In the genomic region with DNA sequence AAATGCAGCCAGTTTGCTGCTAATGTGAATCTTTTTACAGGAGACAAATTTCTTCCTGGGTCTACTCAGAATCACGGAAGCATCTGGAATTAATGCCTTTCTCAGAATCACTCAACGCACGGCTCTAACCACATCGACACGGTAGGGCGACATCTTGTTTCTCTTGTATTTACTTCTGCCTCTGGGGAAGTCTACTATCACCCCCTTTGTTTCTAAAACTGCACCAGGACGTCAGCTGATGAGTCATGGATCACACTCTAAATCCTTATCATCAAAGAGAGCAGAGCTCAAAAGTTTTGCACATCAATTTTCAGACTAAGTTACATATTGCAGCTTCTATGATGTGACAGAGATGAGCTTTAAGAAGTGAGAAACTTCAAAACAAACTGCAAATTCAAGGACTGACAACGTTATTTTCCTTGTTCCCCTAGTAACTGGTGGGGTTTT, we compare ENCODE assay signal across 13 mouse cellular contexts. TPM values are rescaled to one million over a fixed set of nuclear protein-coding genes. Genes with fewer than 3 reads are reported as not detected.
DNase-seq lines count a peak whose midpoint lies in the region; ATAC-seq and TF ChIP-seq lines count a peak whose summit lies in the region.
"Had no signal": no experiment of that assay in that cellular context is flagged by ENCODE, and none has a peak within 500 bp of the region (broad histone marks: within the 10 kb centered on the region; RNA-seq: fewer than 3 reads in every experiment).

No protein-coding gene starts in this region.

- no peak for ATAC-seq in embryonic facial prominence, embryonic 13.5 days (ENCODE audit: insufficient number of reproducible peaks, insufficient read depth, low FRiP score, low TSS enrichment, low read depth)
- no peak for ATAC-seq in lung, embryonic 15.5 days (ENCODE audit: borderline replicate concordance, extremely low read depth, low FRiP score, low TSS enrichment)
- no peak for ATAC-seq in hindbrain, postnatal 0 days

- no peaks in the 10 kb centered on the region for H3K27me3 ChIP-seq in embryonic facial prominence, embryonic 13.5 days
- H3K27me3 ChIP-seq in embryonic facial prominence, embryonic 10.5 days (replicated peaks; ENCODE audit: low read depth, poor library complexity, severe bottlenecking) = no peaks in the 10 kb centered on the region
- H3K27me3 ChIP-seq in lung, embryonic 15.5 days = no peaks in the 10 kb centered on the region
- no peaks in the 10 kb centered on the region for H3K27me3 ChIP-seq in hindbrain, postnatal 0 days (ENCODE audit: insufficient read depth, low read length)
- H3K27me3 ChIP-seq: kidney, embryonic 15.5 days; liver, embryonic 15.5 days had no signal

- H3K9ac ChIP-seq in embryonic facial prominence, embryonic 13.5 days = no peak overlapping the region
- H3K9ac ChIP-seq in lung, embryonic 15.5 days = no peak overlapping the region
- H3K9ac ChIP-seq in hindbrain, postnatal 0 days (replicated peaks; ENCODE audit: low read length) = no peak overlapping the region
- H3K9ac ChIP-seq: kidney, embryonic 15.5 days; liver, embryonic 15.5 days had no signal

- no peak overlapping the region for H3K4me3 ChIP-seq in embryonic facial prominence, embryonic 13.5 days
- no peak overlapping the region for H3K4me3 ChIP-seq in embryonic facial prominence, embryonic 10.5 days
- no peak overlapping the region for H3K4me3 ChIP-seq in lung, embryonic 15.5 days
- H3K4me3 ChIP-seq in hindbrain, postnatal 0 days (ENCODE audit: low read length) = no peak overlapping the region
- H3K4me3 ChIP-seq: hindbrain, embryonic 10.5 days; kidney, embryonic 15.5 days; liver, embryonic 15.5 days had no signal

- H3K4me1 ChIP-seq in embryonic facial prominence, embryonic 13.5 days = peaks cover 18% of the 10 kb centered on the region
- H3K4me1 ChIP-seq in embryonic facial prominence, embryonic 10.5 days = peaks cover 5% of the 10 kb centered on the region; the same call in 1 of the 2 replicates
- peaks cover 34% of the 10 kb centered on the region for H3K4me1 ChIP-seq in lung, embryonic 15.5 days
- no peaks in the 10 kb centered on the region for H3K4me1 ChIP-seq in hindbrain, postnatal 0 days (ENCODE audit: insufficient read depth, low read length)

- H3K4me2 ChIP-seq in embryonic facial prominence, embryonic 13.5 days = peak overlapping the region; percentile 23
- peak overlapping the region; percentile 27 for H3K4me2 ChIP-seq in lung, embryonic 15.5 days
- no peak overlapping the region for H3K4me2 ChIP-seq in hindbrain, postnatal 0 days (ENCODE audit: low read depth, low read length)
- H3K4me2 ChIP-seq: kidney, embryonic 15.5 days; liver, embryonic 15.5 days had no signal

- no peaks in the 10 kb centered on the region for H3K36me3 ChIP-seq in embryonic facial prominence, embryonic 13.5 days
- H3K36me3 ChIP-seq in embryonic facial prominence, embryonic 10.5 days (replicated peaks) = no peaks in the 10 kb centered on the region
- H3K36me3 ChIP-seq in lung, embryonic 15.5 days = no peaks in the 10 kb centered on the region
- no peaks in the 10 kb centered on the region for H3K36me3 ChIP-seq in hindbrain, postnatal 0 days (ENCODE audit: insufficient read depth, low read length)
- H3K36me3 ChIP-seq: hindbrain, embryonic 10.5 days; kidney, embryonic 15.5 days; liver, embryonic 15.5 days had no signal

- 33% methylated on average over 8 of the region's 8 CpGs for WGBS in embryonic facial prominence, embryonic 13.5 days
- 75% methylated on average over 8 of the region's 8 CpGs for WGBS in embryonic facial prominence, embryonic 10.5 days
- 34% methylated on average over 8 of the region's 8 CpGs for WGBS in lung, embryonic 15.5 days
- WGBS in hindbrain, postnatal 0 days = 77% methylated on average over 8 of the region's 8 CpGs

- no peak overlapping the region for H3K27ac ChIP-seq in embryonic facial prominence, embryonic 13.5 days
- H3K27ac ChIP-seq in embryonic facial prominence, embryonic 10.5 days (replicated peaks) = no peak overlapping the region
- 0 out of 2 replicates have a peak overlapping the region, but pooled peaks have one; percentile 26 for H3K27ac ChIP-seq in lung, embryonic 15.5 days
- H3K27ac ChIP-seq in hindbrain, postnatal 0 days = no peak overlapping the region
- H3K27ac ChIP-seq: hindbrain, embryonic 10.5 days; kidney, embryonic 15.5 days; liver, embryonic 15.5 days had no signal

- H3K9me3 ChIP-seq in embryonic facial prominence, embryonic 13.5 days = no peaks in the 10 kb centered on the region
- H3K9me3 ChIP-seq in embryonic facial prominence, embryonic 10.5 days = no peaks in the 10 kb centered on the region
- H3K9me3 ChIP-seq in lung, embryonic 15.5 days = no peaks in the 10 kb centered on the region
- no peaks in the 10 kb centered on the region for H3K9me3 ChIP-seq in hindbrain, postnatal 0 days (ENCODE audit: low read length)
- H3K9me3 ChIP-seq: hindbrain, embryonic 10.5 days; kidney, embryonic 15.5 days; liver, embryonic 15.5 days had no signal

- DNase-seq in embryonic facial prominence, embryonic 10.5 days (ENCODE audit: low spot score) = no peak
- no peak for DNase-seq in lung, adult 18-20 months
- DNase-seq in NIH3T3 (ENCODE audit: low read depth) = peak; percentile 56
- DNase-seq in natural killer cell, adult 2 months (ENCODE audit: low spot score in 2 of 2) = peak; percentile 72 to 74
- DNase-seq in hindbrain, postnatal 0 days (ENCODE audit: low spot score) = no peak
- no peak for DNase-seq in frontal cortex, postnatal 14 days (ENCODE audit: low spot score in 2 of 2)
- DNase-seq: cerebellum, postnatal 36 days; left cerebral cortex, postnatal 4 days had no signal

- TF ChIP-seq CTCF in hindbrain, postnatal 0 days (IDR thresholded peaks at IDR 0.05; ENCODE audit: low read depth) = no peak

RNA-seq across cellular contexts. Expression of gene Lnx2, which starts 13.1 kb away (rescaled TPM):
- 13.7 and 13.8 TPM in 2 replicates for polyA plus RNA-seq in embryonic facial prominence, embryonic 13.5 days (2015; fragmentation: Nextera tagmentation; extraction: Ambion mirVana)
- 10.4 and 11.6 TPM in 2 replicates for polyA plus RNA-seq in embryonic facial prominence, embryonic 10.5 days (2016; fragmentation: Nextera tagmentation; extraction: Ambion mirVana)
- 15.8 and 17.2 TPM in 2 replicates for polyA plus RNA-seq in lung, embryonic 15.5 days (2015; fragmentation: Nextera tagmentation; extraction: Ambion mirVana)
- 7.4 and 9.7 TPM in 2 replicates for total RNA-seq in hindbrain, postnatal 0 days (2014; rRNA removed)
- 3.0 and 3.3 TPM in 2 replicates for polyA plus RNA-seq in hindbrain, postnatal 0 days (2015; fragmentation: Nextera tagmentation; extraction: Ambion mirVana)

RNA-seq across cellular contexts. Expression of gene Polr1d, which starts 13.6 kb away (rescaled TPM):
- polyA plus RNA-seq in embryonic facial prominence, embryonic 13.5 days (2015; fragmentation: Nextera tagmentation; extraction: Ambion mirVana) = 116 and 127 TPM in 2 replicates
- 135 and 141 TPM in 2 replicates for polyA plus RNA-seq in embryonic facial prominence, embryonic 10.5 days (2016; fragmentation: Nextera tagmentation; extraction: Ambion mirVana)
- 115 and 121 TPM in 2 replicates for polyA plus RNA-seq in lung, embryonic 15.5 days (2015; fragmentation: Nextera tagmentation; extraction: Ambion mirVana)
- total RNA-seq in hindbrain, postnatal 0 days (2014; rRNA removed) = 53.7 and 55.0 TPM in 2 replicates
- polyA plus RNA-seq in hindbrain, postnatal 0 days (2015; fragmentation: Nextera tagmentation; extraction: Ambion mirVana) = 103 and 106 TPM in 2 replicates

Comparison
In these comparisons a context has a peak if more than half of its experiments do, and no peak if none do; other contexts are left out.
1. DNase-seq: peak in NIH3T3 (single experiment) and natural killer cell, adult 2 months (2 of 2); none in embryonic facial prominence, embryonic 10.5 days (single experiment), lung, adult 18-20 months (0 of 2), hindbrain, postnatal 0 days (single experiment) and frontal cortex, postnatal 14 days (0 of 2).